Comparison of ENCODE assay signal across 12 mouse cellular contexts in genomic region chr10:55713386-55713785, GRCm38 (mm10).
"Had no signal": no experiment of that assay in that cellular context is flagged by ENCODE, and none has a peak within 500 bp of the region (broad histone marks: within the 10 kb centered on the region; RNA-seq: fewer than 3 reads in every experiment).

No protein-coding gene starts in this region.

- DNase-seq: left cerebral cortex, postnatal 4 days; liver; liver, embryonic 13.5 days; liver, postnatal 0 days; lung, adult 18-20 months; lung, adult 2 months; lung, embryonic 14.5 days; lung, postnatal 10 days; lung, postnatal 14 days; lung, postnatal 36 days; lung, postnatal 4 days; midbrain, embryonic 14.5 days had no signal
